Mouse (Mus musculus): ENCODE measurements around the gene Pxylp1. TPM values are rescaled to one million over a fixed set of nuclear protein-coding genes. Genes with fewer than 3 reads are reported as not detected.

Pxylp1 gene
- polyA plus RNA-seq (2017; shearing (Covaris generic)), result 10 to 100 TPM; 11.0 to 32.5 TPM

GRCm38 (mm10) chr9:96892546-96892945, at the start of gene Pxylp1:
Gene Pxylp1 (minus strand): TSS chr9:96892669.

Other genes starting within 250 kb of the Pxylp1 start
- gene Zbtb38, start 139.8 kb downstream of the Pxylp1 start, polyA plus RNA-seq (2017; shearing (Covaris generic)), result 10 to 100 TPM; 35.6 to 44.4 TPM
- gene Spsb4, start 126.2 kb upstream of the Pxylp1 start, polyA plus RNA-seq (2017; shearing (Covaris generic)), result 1 to 10 TPM in 1 of 2 experiments, under 1 TPM in 1; 0.17 to 3.4 TPM
- 10 to 100 TPM; 58.5 to 76.0 TPM for gene Slc25a36, start 218.5 kb upstream of the Pxylp1 start, polyA plus RNA-seq (2017; shearing (Covaris generic))

Measured in inflammation-experienced regulatory T-cells (primary cell).